Mouse (Mus musculus): ENCODE measurements around the gene Plxna4.

DNA sequence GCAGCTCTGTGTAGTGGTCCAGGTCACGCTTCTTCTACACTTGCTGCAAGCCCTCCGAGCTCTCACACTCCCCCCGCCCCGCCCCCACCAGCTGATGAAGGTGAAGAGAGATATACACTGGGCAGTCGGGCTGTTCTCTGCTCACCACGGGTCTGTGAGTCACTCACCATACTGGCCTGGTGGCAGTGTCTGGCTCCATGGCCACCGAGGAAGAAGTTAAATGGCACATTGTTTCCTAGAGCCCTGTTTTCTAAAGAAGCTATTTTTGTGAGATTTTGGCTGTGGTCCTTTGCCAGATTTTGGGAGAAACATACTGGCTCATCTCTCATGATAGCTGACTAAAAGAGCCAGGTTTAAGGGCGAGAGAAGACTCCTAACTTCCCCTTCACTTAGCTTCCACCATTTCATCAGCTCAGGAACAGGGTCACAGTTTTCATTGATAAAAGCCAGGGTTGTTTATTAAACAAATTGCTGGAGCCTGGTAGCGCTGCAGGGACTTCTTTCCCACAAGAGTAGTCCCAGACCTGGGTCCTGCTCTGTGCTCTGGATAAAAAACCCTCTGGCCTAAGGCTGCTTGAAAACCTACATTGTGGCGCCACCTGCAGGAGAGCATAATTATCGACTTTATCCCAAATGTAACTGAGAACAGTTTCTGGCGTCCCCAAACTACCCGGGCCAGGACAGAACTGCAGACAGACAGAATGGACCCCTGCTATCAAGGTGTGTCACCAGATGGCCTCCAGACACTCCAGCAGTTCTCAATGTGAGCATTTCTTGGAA is 3.2 kb upstream of the Plxna4 start:
- TF ChIP-seq CTCF (conservative IDR thresholded peaks at IDR 0.05; ENCODE audit: low read length), result peak; percentile 45
- TF ChIP-seq NANOG (IDR thresholded peaks at IDR 0.05; ENCODE audit: borderline replicate concordance, low read length), result no peak
- TF ChIP-seq POU5F1 (IDR thresholded peaks at IDR 0.05; ENCODE audit: borderline replicate concordance, low read length), result no peak

All from E14TG2a.4 (cell line).